Mouse (Mus musculus) urinary bladder, postnatal 36 days (tissue): ENCODE measurements around the gene Fbp1.
"Not testable (repeated sequence)": the region's sequence is repeated elsewhere in the genome, so short reads cannot be mapped to it uniquely, and the experiment has no call there.

Experiments
- DNase-seq, 2 experiments: peaks; one replicate each; pipeline ENCODE4 v3.0.0; 2022; ENCODE audit warnings: low spot score in 2 of 2, mixed read lengths in 1 of 2

Gene Fbp1

DNA sequence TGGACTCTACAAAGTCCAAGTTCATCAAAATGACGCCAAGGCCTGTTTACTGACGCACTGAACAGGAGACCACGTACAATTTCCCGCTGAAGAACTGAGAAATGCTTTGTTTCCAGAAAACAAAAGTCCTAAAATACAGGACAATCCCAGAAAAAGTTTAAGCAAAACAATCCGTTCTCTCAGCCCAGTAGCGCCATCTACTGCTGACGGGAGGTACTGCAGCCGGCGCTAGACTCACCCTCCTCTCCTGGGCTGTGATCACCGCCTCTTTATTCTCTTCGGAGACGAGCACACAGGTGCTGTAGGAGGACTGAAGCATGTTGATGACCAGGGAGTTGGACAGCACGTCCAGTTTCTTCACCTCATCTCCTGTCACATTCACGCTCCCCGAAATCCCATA, 33.4 kb downstream of the Fbp1 start:
- peak; percentile 63 to 64 for DNase-seq

DNA sequence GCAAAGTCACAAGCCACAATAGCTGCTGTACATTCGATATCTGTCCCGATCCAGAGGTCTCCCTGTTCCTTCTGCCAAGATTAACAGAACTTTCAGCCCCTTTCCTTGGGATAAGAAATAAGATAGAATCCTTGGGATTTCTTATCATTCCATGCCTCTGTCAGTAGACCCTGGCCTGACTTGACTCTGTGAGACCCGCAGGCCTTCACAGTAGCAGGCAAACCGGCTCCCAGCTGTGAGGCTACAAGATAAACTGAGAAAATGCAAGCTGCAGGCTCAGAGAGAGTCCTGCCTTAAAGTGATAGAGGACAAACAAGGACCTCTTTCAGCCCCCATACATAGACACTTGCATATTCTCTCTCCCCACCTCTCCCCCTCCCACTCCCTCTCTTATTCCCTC, 54.7 kb downstream of the Fbp1 start:
- DNase-seq: no peak

DNA sequence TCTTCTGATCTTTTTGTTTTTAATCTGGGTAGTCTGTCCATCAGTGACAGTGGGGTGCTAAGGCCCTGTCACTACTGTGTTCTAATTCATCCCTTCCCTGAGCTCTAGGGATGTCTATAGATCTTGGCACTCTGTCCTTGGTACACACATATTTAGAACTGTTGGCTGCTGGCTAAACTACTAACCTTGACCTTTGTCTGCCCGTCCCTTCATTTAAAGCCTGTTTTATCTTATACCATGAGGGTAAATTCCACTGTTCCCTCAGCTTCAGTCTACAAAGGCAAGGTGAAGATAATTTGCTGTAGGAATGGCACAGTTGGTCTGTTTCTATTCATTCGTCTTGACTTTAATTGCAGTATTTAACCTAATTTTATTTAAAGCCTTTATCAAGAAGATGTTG, 55.8 kb downstream of the Fbp1 start:
- DNase-seq: no peak

DNA sequence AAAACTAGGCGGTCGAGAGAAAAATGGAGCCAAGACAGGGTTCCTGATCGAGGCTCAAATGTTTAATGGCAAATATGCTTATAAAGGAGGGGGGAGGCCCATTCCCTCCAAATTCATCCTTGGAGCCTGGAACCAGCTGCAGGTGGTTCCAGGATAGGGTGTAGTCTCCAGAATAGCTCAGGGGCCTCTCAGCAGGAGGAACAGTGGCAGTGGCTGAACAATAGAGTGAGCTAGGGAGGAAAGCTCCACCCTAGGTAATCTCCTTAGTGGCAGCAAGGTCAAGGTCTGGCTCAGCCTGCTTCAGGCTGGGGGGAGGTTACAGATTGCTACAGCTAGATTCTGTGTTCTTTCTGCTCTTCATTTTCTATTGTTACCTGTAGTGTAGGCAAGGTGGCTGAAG, 72.4 kb downstream of the Fbp1 start:
- not testable (repeated sequence) for DNase-seq
